Mouse (Mus musculus) liver, postnatal 0 days (tissue): ENCODE measurements around the gene Rap1a. TPM values are rescaled to one million over a fixed set of nuclear protein-coding genes. Genes with fewer than 3 reads are reported as not detected.
"Not testable (repeated sequence)": the region's sequence is repeated elsewhere in the genome, so short reads cannot be mapped to it uniquely, and the experiment has no call there.

ENCODE experiments used
- ATAC-seq: fragments of 200-750 bp; cut with Nextera tagmentation; 2 replicates; pipeline ENCODE4 v1.8.0; 2017; ENCODE audit warnings: mild to moderate bottlenecking, moderate library complexity
- DNase-seq: peaks from one replicate; pipeline ENCODE4 v3.0.0-alpha.2; 2016
- H3K27ac ChIP-seq: fragments of 300-500 bp; sonication (generic); 2 replicates; pipeline ENCODE4 v1.5.1; 2014; ENCODE audit warnings: antibody characterized with exemption, moderate library complexity, mild to moderate bottlenecking, low read depth
- H3K27me3 ChIP-seq: fragments of 300-500 bp; sonication (generic); 2 replicates; pipeline ENCODE4 v1.6.1; 2014; ENCODE audit warnings: low read length, control low read depth, mixed read lengths; ENCODE audit not compliant: insufficient read depth
- H3K36me3 ChIP-seq: fragments of 300-500 bp; sonication (generic); replicated peaks from 2 replicates; pipeline ENCODE4 v1.6.1; 2014; ENCODE audit warnings: mild to moderate bottlenecking, control low read depth, low read length, moderate library complexity, mixed read lengths; ENCODE audit not compliant: insufficient read depth
- H3K4me1 ChIP-seq: fragments of 300-500 bp; sonication (generic); 2 replicates; pipeline ENCODE4 v1.6.1; 2014; ENCODE audit warnings: antibody characterized with exemption, mild to moderate bottlenecking, control low read depth; ENCODE audit not compliant: insufficient read depth
- H3K4me2 ChIP-seq: fragments of 300-500 bp; sonication (generic); 2 replicates; pipeline ENCODE4 v1.6.1; 2014; ENCODE audit warnings: low read depth, mild to moderate bottlenecking, low read length, moderate library complexity, mixed read lengths
- H3K4me3 ChIP-seq: fragments of 300-500 bp; sonication (generic); 2 replicates; pipeline ENCODE4 v1.5.1; 2014; ENCODE audit warnings: low read depth, low read length
- H3K9ac ChIP-seq: fragments of 300-500 bp; sonication (generic); replicated peaks from 2 replicates; pipeline ENCODE4 v1.6.1; 2014; ENCODE audit warnings: mild to moderate bottlenecking, moderate library complexity
- H3K9me3 ChIP-seq: fragments of 300-500 bp; sonication (generic); 2 replicates; pipeline ENCODE4 v1.6.1; 2016; ENCODE audit warnings: mild to moderate bottlenecking, control low read depth, low read length, mixed read lengths
- CTCF ChIP-seq: sonication (generic); IDR thresholded peaks from 2 replicates; pipeline ENCODE4 v1.5.1; 2016; ENCODE audit warnings: antibody characterized with exemption, low read depth
- EP300 ChIP-seq: IDR thresholded peaks from 2 replicates; pipeline ENCODE4 v1.6.1; 2016; ENCODE audit warnings: antibody characterized with exemption, low read depth, mild to moderate bottlenecking
- WGBS: fragments of 180-500 bp; shearing (Covaris S2); extraction: QIAGEN DNeasy Blood & Tissue Kit; methylation state at CpG from one replicate; pipeline ENCODE4 v1.1.7; 2014; ENCODE audit not compliant: insufficient replicate concordance; 5-methylcytosine and 5-hydroxymethylcytosine counted together
- polyA plus RNA-seq: library from polyadenylated mRNA; unstranded; fragments of >200 nt; fragmentation: Nextera tagmentation; extraction: Ambion mirVana; gene quantifications from 2 replicates; pipeline ENCODE4 v1.2.1, GENCODE M21; 2015

Gene Rap1a
- polyA plus RNA-seq, 1 experiment from 2014 or later = 93.3 TPM

DNA sequence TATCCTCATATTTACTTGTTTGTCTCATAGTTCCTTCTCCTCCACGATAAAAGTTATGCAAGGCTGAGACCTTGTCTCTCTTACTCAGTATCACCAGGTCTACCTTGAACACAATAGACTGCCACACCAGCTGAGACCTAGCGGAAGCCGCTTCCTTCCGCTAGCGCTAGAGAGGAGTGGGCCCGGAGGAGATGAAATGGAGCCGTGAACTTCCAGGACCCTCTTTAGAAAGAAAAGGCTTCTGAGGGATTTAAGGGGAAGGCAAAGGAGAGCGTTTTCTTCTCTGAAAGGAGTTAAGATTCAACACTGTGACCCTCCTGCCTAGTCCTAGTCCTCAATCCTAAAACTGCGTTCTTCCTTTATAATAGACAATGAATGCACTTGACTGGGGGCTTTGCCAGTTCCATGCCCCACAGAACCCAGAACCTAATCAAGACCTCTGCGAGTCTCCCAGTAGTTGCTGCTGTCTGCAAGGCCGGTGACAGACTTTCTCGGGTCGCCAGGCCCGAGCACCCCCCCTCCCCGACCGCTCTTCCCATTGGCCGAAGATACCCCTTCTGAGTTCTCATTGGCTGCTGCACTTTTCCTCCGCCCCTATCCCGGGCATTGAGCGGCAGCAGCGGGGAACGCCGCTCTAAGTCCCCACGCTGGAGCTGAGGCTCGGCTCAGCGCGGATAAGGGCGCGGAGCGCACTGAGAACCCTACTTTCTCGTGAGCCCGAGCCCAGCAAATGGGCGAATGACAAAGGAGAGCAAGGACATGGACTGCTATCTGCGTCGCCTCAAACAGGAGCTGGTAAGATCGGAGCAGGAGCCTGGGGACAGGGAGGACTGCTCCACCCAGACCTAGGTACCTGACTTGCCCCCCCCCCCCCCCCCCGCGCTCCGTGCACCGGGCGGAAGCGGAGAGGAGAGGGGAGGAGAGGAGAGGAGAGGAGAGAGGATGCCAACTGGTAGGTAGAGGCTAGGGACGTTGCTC is 96.8 kb downstream of the Rap1a start, which contains the start of gene Inka2:
Inka2 (plus strand) TSS at position 569 of the 978 bp plus-strand sequence.
- Histone ChIP-seq H3K9me3 (no peaks in the 10 kb centered on the region), H3K27ac (no peak within 1 kb of the TSS), H3K4me2 (peak within 1 kb of the TSS; percentile 95), H3K27me3 (peaks cover 31% of the 10 kb centered on the region), H3K36me3 (no peaks in the 10 kb centered on the region), H3K4me3 (peak within 1 kb of the TSS; percentile 62), H3K9ac (peak within 1 kb of the TSS; percentile 61), H3K4me1 (peaks cover 36% of the 10 kb centered on the region)
- 6% methylated on average over 37 of the region's 43 CpGs for WGBS
- DNase-seq = peak; percentile 79
- ATAC-seq = peak; percentile 88
- TF ChIP-seq EP300 (no peak), CTCF (no peak)

DNA sequence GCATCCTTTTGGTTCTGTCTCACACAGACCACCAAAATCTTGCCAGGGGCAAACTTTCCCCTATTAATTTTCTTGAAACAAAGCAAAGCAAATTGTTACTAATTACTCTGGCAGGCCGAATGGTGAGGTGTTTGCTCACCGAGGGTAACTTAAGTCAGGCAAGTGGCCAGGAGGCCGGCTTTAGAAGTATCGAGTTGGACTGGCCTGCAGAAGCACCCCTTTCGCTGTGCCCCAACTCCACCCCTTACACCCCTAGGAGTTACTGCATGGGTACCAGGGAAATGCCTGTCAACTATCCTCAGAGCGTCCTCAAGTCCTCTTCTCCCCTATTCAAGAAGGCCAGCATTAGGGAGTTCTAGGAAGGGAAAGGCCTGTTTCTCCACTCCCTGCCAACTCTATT is 97.6 kb downstream of the Rap1a start:
- no peak for TF ChIP-seq CTCF
- TF ChIP-seq EP300 = no peak
- Histone ChIP-seq H3K4me2 (peak overlapping the region; percentile 95; the same call in 1 of the 2 replicates), H3K9me3 (no peaks in the 10 kb centered on the region), H3K27ac (no peak overlapping the region), H3K4me1 (peaks cover 38% of the 10 kb centered on the region), H3K4me3 (no peak overlapping the region), H3K36me3 (no peaks in the 10 kb centered on the region), H3K9ac (no peak overlapping the region), H3K27me3 (peaks cover 31% of the 10 kb centered on the region)
- no peak for ATAC-seq
- 64% methylated on average over 6 of the region's 6 CpGs for WGBS
- DNase-seq = peak; percentile 11

DNA sequence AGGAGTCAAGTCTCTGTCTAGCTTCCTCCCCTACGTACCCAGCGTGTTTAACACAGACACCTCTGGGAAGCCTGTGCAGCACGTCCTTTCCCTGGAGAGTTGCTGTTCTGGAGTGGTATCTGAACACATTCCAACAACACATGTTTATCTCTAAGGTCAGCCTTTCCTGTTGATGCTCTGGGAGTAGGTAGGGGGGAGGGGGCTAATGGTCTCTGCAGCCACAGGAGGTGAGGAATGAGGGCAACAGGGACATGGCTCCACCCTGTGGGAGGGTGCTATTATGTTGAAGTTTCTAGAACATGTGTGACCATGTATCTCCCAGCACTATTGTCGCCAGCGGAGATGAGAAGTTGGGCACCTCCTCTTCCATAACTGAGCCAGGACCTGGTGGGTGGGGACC is 99.7 kb downstream of the Rap1a start:
- peak; percentile 21 for ATAC-seq
- Histone ChIP-seq H3K36me3 (no peaks in the 10 kb centered on the region), H3K9me3 (no peaks in the 10 kb centered on the region), H3K27ac (no peak overlapping the region), H3K27me3 (peaks cover 19% of the 10 kb centered on the region), H3K9ac (peak overlapping the region; percentile 23), H3K4me2 (peak overlapping the region; percentile 57), H3K4me3 (peak overlapping the region; percentile 15; the same call in 1 of the 2 replicates), H3K4me1 (peaks cover 43% of the 10 kb centered on the region)
- DNase-seq = peak; percentile 19
- 37% methylated on average over 5 of the region's 5 CpGs for WGBS
- TF ChIP-seq EP300 (no peak), CTCF (peak; percentile 18; the same call in 1 of the 2 replicates)

GRCm38 (mm10) chr3:105700786-105701185 is 100.3 kb downstream of the Rap1a start:
- peaks cover 43% of the 10 kb centered on the region for H3K4me1 ChIP-seq
- not testable (repeated sequence) for ATAC-seq, H3K4me3 ChIP-seq, H3K9me3 ChIP-seq, H3K27ac ChIP-seq, H3K36me3 ChIP-seq
- peak; percentile 33; the same call in 1 of the 2 replicates for TF ChIP-seq CTCF
- H3K4me2 ChIP-seq = peak overlapping the region; percentile 57
- H3K27me3 ChIP-seq = peaks cover 16% of the 10 kb centered on the region
- 35% methylated on average over 1 of the region's 1 CpGs for WGBS
- DNase-seq = peak; percentile 13
- H3K9ac ChIP-seq = peak overlapping the region; percentile 23; the same call in 1 of the 2 replicates

DNA sequence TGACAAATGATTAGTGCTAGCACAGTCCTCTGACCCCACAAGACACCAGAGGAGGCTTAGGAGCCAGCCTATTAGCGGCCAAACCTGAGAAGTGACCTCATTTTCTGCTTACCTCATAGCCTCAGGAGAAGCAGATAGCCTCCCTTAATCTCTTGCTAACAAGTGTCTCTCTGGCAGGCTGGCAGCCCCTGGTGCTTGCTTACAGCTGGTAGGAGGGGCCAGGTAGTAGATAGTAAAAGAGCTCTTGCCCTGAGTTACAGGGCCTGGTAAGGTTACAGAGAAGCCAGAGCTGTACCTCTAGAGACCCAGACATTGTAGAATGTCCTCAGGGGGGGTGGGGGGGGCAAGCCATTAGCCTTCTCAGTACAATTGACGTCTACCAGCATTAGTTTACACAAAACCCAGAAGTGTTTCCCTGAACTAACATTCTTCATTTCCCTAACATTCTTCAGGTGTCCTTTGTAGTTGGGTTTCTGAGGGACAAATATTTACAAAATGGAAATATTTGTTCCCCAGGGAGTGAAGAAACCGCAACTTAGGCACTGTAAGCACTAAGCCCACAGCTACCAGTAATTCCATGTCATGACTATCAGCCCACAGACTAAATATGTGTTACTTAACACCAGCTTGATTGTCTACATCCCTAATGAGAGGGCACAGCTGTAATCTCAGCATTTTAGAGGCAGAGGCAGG is 101.7 kb downstream of the Rap1a start:
- DNase-seq = peak; percentile 41
- 49% methylated on average over 3 of the region's 3 CpGs for WGBS
- Histone ChIP-seq H3K9ac (no peak overlapping the region), H3K4me3 (no peak overlapping the region), H3K27ac (peak overlapping the region; percentile 63), H3K36me3 (no peaks in the 10 kb centered on the region), H3K27me3 (peaks cover 15% of the 10 kb centered on the region; the same call in 1 of the 2 replicates), H3K4me1 (peaks cover 29% of the 10 kb centered on the region), H3K9me3 (no peaks in the 10 kb centered on the region), H3K4me2 (no peak overlapping the region)
- ATAC-seq = peak; percentile 91
- no peak for TF ChIP-seq CTCF
- peak; percentile 86 for TF ChIP-seq EP300

DNA sequence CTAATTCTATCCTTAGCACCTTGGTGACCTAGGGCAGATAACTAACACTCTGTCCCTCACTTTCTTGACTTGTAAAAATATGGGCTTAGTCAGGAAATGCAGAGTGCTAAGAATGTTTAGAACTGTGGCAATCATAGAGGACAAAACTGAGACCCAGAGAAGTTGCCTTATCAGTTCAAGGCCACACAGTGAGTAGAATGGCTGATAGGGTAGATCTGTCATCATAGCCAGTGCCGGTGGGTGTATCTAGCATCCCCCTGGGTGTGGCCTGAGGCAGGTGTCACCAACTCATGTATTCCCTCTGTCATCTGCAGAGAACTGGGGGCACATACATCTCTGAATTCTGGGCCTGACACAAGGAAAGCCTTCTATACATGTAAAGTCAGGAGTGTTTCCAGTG is 102.8 kb downstream of the Rap1a start:
- DNase-seq (peak; percentile 14), ATAC-seq (no peak)
- Histone ChIP-seq H3K4me2 (peak overlapping the region; percentile 30; the same call in 1 of the 2 replicates), H3K36me3 (no peaks in the 10 kb centered on the region), H3K9me3 (no peaks in the 10 kb centered on the region), H3K4me3 (no peak overlapping the region), H3K27ac (no peak overlapping the region), H3K27me3 (peaks cover 11% of the 10 kb centered on the region; the same call in 1 of the 2 replicates), H3K9ac (no peak overlapping the region), H3K4me1 (peaks cover 24% of the 10 kb centered on the region)
- 19% methylated on average over 1 of the region's 1 CpGs for WGBS
- TF ChIP-seq EP300 (0 out of 2 replicates have a peak, but pooled peaks have one; percentile 7), CTCF (no peak)
